Mouse (Mus musculus) lung, postnatal 0 days (tissue): Measurements from ENCODE around the gene Tubb4a.

Experiments
- CTCF ChIP-seq: IDR thresholded peaks from 2 replicates; pipeline ENCODE4 v1.5.1; 2016; ENCODE audit warnings: antibody characterized with exemption, mild to moderate bottlenecking
- EP300 ChIP-seq: IDR thresholded peaks from 2 replicates; pipeline ENCODE4 v1.6.1; 2016; ENCODE audit warnings: antibody characterized with exemption, mild to moderate bottlenecking, control low read depth

DNA sequence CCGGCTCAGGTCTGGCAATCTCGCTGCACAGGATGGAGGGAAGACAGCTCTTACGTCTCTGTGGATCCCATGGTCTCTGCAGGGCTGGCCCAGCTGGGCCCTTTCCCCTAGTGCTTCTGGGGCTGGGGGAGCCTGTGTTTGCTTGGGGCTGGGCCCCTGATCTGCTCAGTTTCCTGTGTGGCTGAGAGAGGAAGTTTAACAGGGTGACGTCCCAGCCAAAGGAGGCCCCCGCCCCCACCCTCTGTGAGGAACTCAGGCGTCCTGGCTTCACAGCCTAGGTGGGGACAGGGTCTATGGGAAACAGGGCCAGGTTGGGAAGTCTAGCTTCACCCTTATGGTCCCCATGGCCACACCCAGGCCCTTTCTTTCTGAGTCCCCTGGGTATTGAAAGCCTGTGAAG, 9.2 kb downstream of the Tubb4a start, which contains the start of gene Dennd1c:
- TF ChIP-seq EP300 (no peak), CTCF (no peak)
